In genomic region chr6:113998413-113998812, GRCm38 (mm10) we compare ENCODE assay signal across 31 mouse cellular contexts. TPM values are rescaled to one million over a fixed set of nuclear protein-coding genes. Genes with fewer than 3 reads are reported as not detected.
A peak's percentile ranks its signal among the peaks of the same experiment; 100 is the strongest.
DNase-seq lines count a peak whose midpoint lies in the region; ATAC-seq and TF ChIP-seq lines count a peak whose summit lies in the region.
"Had no signal": no experiment of that assay in that cellular context is flagged by ENCODE, and none has a peak within 500 bp of the region (broad histone marks: within the 10 kb centered on the region; RNA-seq: fewer than 3 reads in every experiment).

No protein-coding gene starts in this region.

- H3K4me1 ChIP-seq in cortical plate, adult 2 months (ENCODE audit: control insufficient read depth, insufficient read depth, low read length): peaks cover 14% of the 10 kb centered on the region
- H3K4me1 ChIP-seq in midbrain, embryonic 15.5 days: no peaks in the 10 kb centered on the region
- H3K4me1 ChIP-seq: forebrain, embryonic 13.5 days; heart, embryonic 12.5 days; hindbrain, embryonic 13.5 days; limb, embryonic 15.5 days; liver, embryonic 13.5 days; midbrain, embryonic 13.5 days had no signal

- no peaks in the 10 kb centered on the region for H3K36me3 ChIP-seq in midbrain, embryonic 15.5 days (replicated peaks)
- H3K36me3 ChIP-seq: heart, embryonic 12.5 days; hindbrain, embryonic 13.5 days; limb, embryonic 10.5 days; limb, embryonic 15.5 days; liver, embryonic 13.5 days; midbrain, embryonic 13.5 days; neural tube, embryonic 15.5 days had no signal

- no peak for ATAC-seq in midbrain, embryonic 15.5 days (replicated peaks)
- ATAC-seq: activated CD4-positive, CD25-positive, alpha-beta regulatory T cell, adult 4 months; forebrain, embryonic 13.5 days; intestine, embryonic 16.5 days; lung, postnatal 0 days; midbrain, embryonic 13.5 days had no signal

- H3K4me2 ChIP-seq in midbrain, embryonic 15.5 days: no peak overlapping the region
- H3K4me2 ChIP-seq: forebrain, embryonic 13.5 days; heart, embryonic 12.5 days; hindbrain, embryonic 13.5 days; limb, embryonic 15.5 days; liver, embryonic 13.5 days; midbrain, embryonic 13.5 days; neural tube, embryonic 15.5 days had no signal

- H3K9ac ChIP-seq in midbrain, embryonic 15.5 days: no peak overlapping the region
- H3K9ac ChIP-seq: forebrain, embryonic 13.5 days; heart, embryonic 12.5 days; hindbrain, embryonic 13.5 days; limb, embryonic 15.5 days; liver, embryonic 13.5 days; midbrain, embryonic 13.5 days; neural tube, embryonic 15.5 days had no signal

- 82% methylated on average over 2 of the region's 2 CpGs for WGBS in midbrain, embryonic 15.5 days

- peak overlapping the region; percentile 63; the same call in 1 of the 2 replicates for H3K27ac ChIP-seq in cortical plate, adult 2 months (ENCODE audit: insufficient read depth, low read length)
- H3K27ac ChIP-seq in midbrain, embryonic 15.5 days: no peak overlapping the region
- H3K27ac ChIP-seq: forebrain, embryonic 13.5 days; heart, adult 2 months; hindbrain, embryonic 13.5 days; kidney, postnatal 0 days; limb, embryonic 10.5 days; limb, embryonic 15.5 days; liver, embryonic 13.5 days; macrophage; midbrain, embryonic 13.5 days; neural tube, embryonic 15.5 days had no signal

- no peaks in the 10 kb centered on the region for H3K27me3 ChIP-seq in midbrain, embryonic 15.5 days (replicated peaks)
- H3K27me3 ChIP-seq: forebrain, embryonic 13.5 days; hindbrain, embryonic 13.5 days; liver, embryonic 13.5 days; midbrain, embryonic 13.5 days; neural tube, embryonic 15.5 days had no signal

- TF ChIP-seq CTCF in cortical plate, adult 2 months (IDR thresholded peaks at IDR 0.05; ENCODE audit: extremely low read depth, insufficient read depth, low read length): no peak

- H3K9me3 ChIP-seq in midbrain, embryonic 15.5 days: no peaks in the 10 kb centered on the region
- H3K9me3 ChIP-seq: heart, embryonic 12.5 days; limb, embryonic 10.5 days; limb, embryonic 15.5 days; liver, embryonic 13.5 days; midbrain, embryonic 13.5 days; neural tube, embryonic 15.5 days had no signal

- no peak overlapping the region for H3K4me3 ChIP-seq in cortical plate, adult 2 months (ENCODE audit: insufficient read depth, low read length)
- no peak overlapping the region for H3K4me3 ChIP-seq in midbrain, embryonic 15.5 days
- H3K4me3 ChIP-seq: forebrain, embryonic 13.5 days; heart, adult 2 months; heart, embryonic 12.5 days; hindbrain, embryonic 13.5 days; limb, embryonic 10.5 days; limb, embryonic 15.5 days; liver, embryonic 13.5 days; midbrain, embryonic 13.5 days; neural tube, embryonic 15.5 days had no signal

- DNase-seq in right cerebral cortex, adult 2 months (ENCODE audit: low spot score in 2 of 2): peak; percentile 39 to 50
- no peak for DNase-seq in right cerebral cortex, adult 18-20 months
- peak; percentile 69 to 76 for DNase-seq in cerebellum, adult 18-20 months
- DNase-seq in cerebellum, adult 9-11 months: peak; percentile 81
- DNase-seq in kidney, postnatal 36 days: no peak
- no peak for DNase-seq in layer of hippocampus, postnatal 10 days (ENCODE audit: low spot score in 2 of 2)
- DNase-seq: adrenal gland, postnatal 10 days; gastrocnemius, postnatal 36 days; heart, adult 2 months; heart, postnatal 4 days; kidney, adult 8-10 months; layer of hippocampus, adult 9-11 months; liver, embryonic 13.5 days; lung, adult 18-20 months had no signal

- no peak for TF ChIP-seq POLR2A in cortical plate, adult 2 months (IDR thresholded peaks at IDR 0.05; ENCODE audit: extremely low read depth, insufficient read depth, low read length)

RNA-seq across cellular contexts. Expression of gene Atp2b2, which starts 44.0 kb away (rescaled TPM):
- 232 and 238 TPM in 2 replicates for polyA plus RNA-seq in cortical plate, adult 2 months (2012; rRNA removed)
- 25.9 and 26.8 TPM in 2 replicates for polyA plus RNA-seq in midbrain, embryonic 15.5 days (2015; fragmentation: Nextera tagmentation; extraction: Ambion mirVana)
- total RNA-seq in layer of hippocampus, postnatal 10 days (2021): 100 to 1,000 TPM; 243 to 256 TPM
- total RNA-seq: CH12.LX; megakaryocyte-erythroid progenitor cell, adult 5-6 weeks had no signal
- polyA plus RNA-seq: C2C12, macrophage had no signal

Comparison
In these comparisons a context has a peak if more than half of its experiments do, and no peak if none do; other contexts are left out.
1. DNase-seq: peak in right cerebral cortex, adult 2 months (2 of 2), cerebellum, adult 18-20 months (2 of 2) and cerebellum, adult 9-11 months (single experiment); none in right cerebral cortex, adult 18-20 months (single experiment), kidney, postnatal 36 days (0 of 2) and layer of hippocampus, postnatal 10 days (0 of 2).